ENCODE assay signal across 42 mouse cellular contexts in genomic region chr15:98612229-98612628, GRCm38 (mm10). TPM values are rescaled to one million over a fixed set of nuclear protein-coding genes. Genes with fewer than 3 reads are reported as not detected.
"Had no signal": no experiment of that assay in that cellular context is flagged by ENCODE, and none has a peak within 500 bp of the region (broad histone marks: within the 10 kb centered on the region; RNA-seq: fewer than 3 reads in every experiment).

No protein-coding gene starts in this region.

- DNase-seq: left cerebral cortex, postnatal 4 days; liver; liver, embryonic 13.5 days; liver, postnatal 0 days; lung, adult 18-20 months; lung, adult 2 months; lung, embryonic 14.5 days; lung, postnatal 10 days; lung, postnatal 14 days; lung, postnatal 36 days; lung, postnatal 4 days; midbrain, embryonic 14.5 days had no signal

- ATAC-seq: liver, embryonic 12.5 days; liver, postnatal 0 days; lung, postnatal 0 days; midbrain, embryonic 13.5 days; midbrain, embryonic 15.5 days; midbrain, embryonic 16.5 days had no signal

- H3K36me3 ChIP-seq: limb, embryonic 12.5 days; limb, embryonic 13.5 days; limb, embryonic 15.5 days; liver, embryonic 12.5 days; liver, embryonic 13.5 days; liver, embryonic 15.5 days; lung, embryonic 15.5 days; midbrain, embryonic 10.5 days; midbrain, embryonic 12.5 days; midbrain, embryonic 13.5 days; midbrain, embryonic 15.5 days had no signal

- H3K4me3 ChIP-seq: left cerebral cortex, adult 2 months; limb, embryonic 10.5 days; limb, embryonic 12.5 days; limb, embryonic 13.5 days; limb, embryonic 15.5 days; liver, embryonic 12.5 days; liver, embryonic 13.5 days; liver, embryonic 15.5 days; lung, embryonic 15.5 days; midbrain, embryonic 10.5 days; midbrain, embryonic 12.5 days; midbrain, embryonic 13.5 days; midbrain, embryonic 15.5 days; myocyte had no signal

- H3K9ac ChIP-seq: limb, embryonic 12.5 days; limb, embryonic 13.5 days; limb, embryonic 15.5 days; liver, embryonic 12.5 days; liver, embryonic 13.5 days; liver, embryonic 14.5 days; liver, embryonic 15.5 days; liver, postnatal 0 days; lung, embryonic 14.5 days; lung, embryonic 15.5 days; midbrain, embryonic 12.5 days; midbrain, embryonic 13.5 days; midbrain, embryonic 15.5 days had no signal

- H3K27me3 ChIP-seq: limb, embryonic 12.5 days; limb, embryonic 13.5 days; limb, embryonic 15.5 days; liver, embryonic 13.5 days; lung, embryonic 15.5 days; midbrain, embryonic 15.5 days had no signal

- H3K9me3 ChIP-seq: limb, embryonic 10.5 days; limb, embryonic 12.5 days; limb, embryonic 13.5 days; limb, embryonic 15.5 days; liver, embryonic 12.5 days; liver, embryonic 13.5 days; liver, embryonic 15.5 days; lung, embryonic 15.5 days; midbrain, embryonic 10.5 days; midbrain, embryonic 12.5 days; midbrain, embryonic 13.5 days; midbrain, embryonic 15.5 days had no signal

- H3K27ac ChIP-seq: left cerebral cortex, adult 2 months; limb, embryonic 10.5 days; limb, embryonic 12.5 days; limb, embryonic 13.5 days; limb, embryonic 15.5 days; liver, embryonic 12.5 days; liver, embryonic 13.5 days; liver, embryonic 14.5 days; liver, embryonic 15.5 days; lung, embryonic 15.5 days; macrophage; midbrain, embryonic 10.5 days; midbrain, embryonic 12.5 days; midbrain, embryonic 13.5 days; midbrain, embryonic 15.5 days had no signal

RNA-seq across cellular contexts. Expression of gene Adcy6, which starts 2.4 kb away (rescaled TPM):
- total RNA-seq: monocyte, adult 5-6 weeks had no signal

RNA-seq across cellular contexts. Expression of gene Cacnb3, which starts 18.4 kb away (rescaled TPM):
- total RNA-seq: megakaryocyte progenitor cell, adult 5-6 weeks; megakaryocyte-erythroid progenitor cell, adult 5-6 weeks had no signal

RNA-seq across cellular contexts. Expression of gene 4930415O20Rik, which starts 41.4 kb away (rescaled TPM):
- total RNA-seq: left cerebral cortex, adult 18-20 months; left cerebral cortex, adult 2 months; left cerebral cortex, adult 8-10 months; left cerebral cortex, postnatal 10 days; left cerebral cortex, postnatal 14 days; left cerebral cortex, postnatal 25 days; left cerebral cortex, postnatal 36 days; left cerebral cortex, postnatal 4 days; liver, adult 2 months; megakaryocyte progenitor cell, adult 5-6 weeks; megakaryocyte-erythroid progenitor cell, adult 5-6 weeks; monocyte, adult 5-6 weeks had no signal
- polyA plus RNA-seq: limb, embryonic 13.5 days; limb, embryonic 15.5 days; liver, adult 2 months; liver, embryonic 12.5 days; liver, embryonic 13.5 days; liver, embryonic 14.5 days; liver, embryonic 15.5 days; liver, embryonic 16.5 days; liver, postnatal 0 days; lung, adult 2 months; lung, embryonic 14.5 days; lung, embryonic 15.5 days; lung, embryonic 16.5 days; macrophage; midbrain, embryonic 10.5 days; midbrain, embryonic 12.5 days; midbrain, embryonic 13.5 days; midbrain, embryonic 14.5 days; midbrain, embryonic 16.5 days; neural tube, embryonic 11.5 days had no signal
